Mouse (Mus musculus) hindbrain, embryonic 16.5 days (tissue): ENCODE results near the gene Cpsf7. TPM values are rescaled to one million over a fixed set of nuclear protein-coding genes. Genes with fewer than 3 reads are reported as not detected.
A peak's percentile ranks its signal among the peaks of the same experiment; 100 is the strongest.

Experiments
- ATAC-seq: fragments of 200-750 bp; cut with Nextera tagmentation; 2 replicates; pipeline ENCODE4 v1.8.0; 2017; ENCODE audit warnings: moderate TSS enrichment, moderate library complexity
- H3K27ac ChIP-seq: fragments of 300-500 bp; sonication (generic); 2 replicates; pipeline ENCODE4 v1.5.1; 2014; ENCODE audit warnings: low read depth, mild to moderate bottlenecking, control low read depth, low read length, moderate library complexity
- H3K27me3 ChIP-seq: fragments of 300-500 bp; sonication (generic); replicated peaks from 2 replicates; pipeline ENCODE4 v1.6.1; 2014; ENCODE audit warnings: low read length; ENCODE audit not compliant: control insufficient read depth, insufficient read depth
- H3K36me3 ChIP-seq: fragments of 300-500 bp; sonication (generic); 2 replicates; pipeline ENCODE4 v1.6.1; 2014; ENCODE audit warnings: mild to moderate bottlenecking, low read length, moderate library complexity, mixed read lengths; ENCODE audit not compliant: control insufficient read depth, insufficient read depth
- H3K4me1 ChIP-seq: fragments of 300-500 bp; sonication (generic); 2 replicates; pipeline ENCODE4 v1.6.1; 2014; ENCODE audit warnings: low read depth, low read length; ENCODE audit not compliant: control insufficient read depth, insufficient read depth
- H3K4me2 ChIP-seq: fragments of 300-500 bp; sonication (generic); 2 replicates; pipeline ENCODE4 v1.6.1; 2014; ENCODE audit warnings: mild to moderate bottlenecking, low read length, control low read depth, moderate library complexity
- H3K4me3 ChIP-seq: fragments of 300-500 bp; sonication (generic); 2 replicates; pipeline ENCODE4 v1.5.1; 2014; ENCODE audit warnings: mild to moderate bottlenecking, low read length, control low read depth, moderate library complexity
- H3K9ac ChIP-seq: fragments of 300-500 bp; sonication (generic); 2 replicates; pipeline ENCODE4 v1.6.1; 2014; ENCODE audit warnings: low read depth, mild to moderate bottlenecking, control low read depth, low read length, moderate library complexity
- H3K9me3 ChIP-seq: fragments of 300-500 bp; sonication (generic); 2 replicates; pipeline ENCODE4 v1.6.1; 2014; ENCODE audit warnings: mild to moderate bottlenecking, low read length, moderate library complexity; ENCODE audit not compliant: control insufficient read depth
- WGBS: fragments of 180-500 bp; shearing (Covaris S2); extraction: QIAGEN DNeasy Blood & Tissue Kit; methylation state at CpG from one replicate; pipeline ENCODE4 v1.1.7; 2014; 5-methylcytosine and 5-hydroxymethylcytosine counted together
- polyA plus RNA-seq: library from polyadenylated mRNA; unstranded; fragments of >200 nt; fragmentation: Nextera tagmentation; extraction: Ambion mirVana; gene quantifications from 2 replicates; pipeline ENCODE4 v1.2.1, GENCODE M21; 2015

Cpsf7 gene
- 40.8 and 57.9 TPM in 2 replicates for polyA plus RNA-seq

GRCm38 (mm10) chr19:10525106-10525901 is at the start of gene Cpsf7:
Cpsf7 (plus strand) TSS chr19:10525266.
- Histone ChIP-seq H3K9me3 (no peaks in the 10 kb centered on the region), H3K4me2 (peak within 1 kb of the TSS; percentile 74), H3K36me3 (peaks cover 3% of the 10 kb centered on the region; the same call in 1 of the 2 replicates), H3K4me3 (peak within 1 kb of the TSS; percentile 100), H3K4me1 (peaks cover 23% of the 10 kb centered on the region), H3K27ac (peak within 1 kb of the TSS; percentile 98), H3K9ac (peak within 1 kb of the TSS; percentile 99), H3K27me3 (no peaks in the 10 kb centered on the region)
- under 1% methylated on average over 42 of the region's 93 CpGs for WGBS
- peak; percentile 94 for ATAC-seq

- H3K36me3 ChIP-seq, result no peaks in the 10 kb centered on the region
- no peak for ATAC-seq
- WGBS, result 79% methylated on average over 4 of the region's 4 CpGs
- no peaks in the 10 kb centered on the region for H3K27me3 ChIP-seq
- H3K4me1 ChIP-seq, result 0 out of 2 replicates have a peak, but pooled peaks cover 3% of the 10 kb centered on the region
- no peak overlapping the region for H3K4me2 ChIP-seq
- no peaks in the 10 kb centered on the region for H3K9me3 ChIP-seq
- H3K9ac ChIP-seq, result no peak overlapping the region
- no peak overlapping the region for H3K27ac ChIP-seq
- no peak overlapping the region for H3K4me3 ChIP-seq
Observed at GRCm38 (mm10) chr19:10479541-10479940, 45.5 kb upstream of the Cpsf7 start.

GRCm38 (mm10) chr19:10482703-10483102 is 42.4 kb upstream of the Cpsf7 start, which contains the start of gene Ppp1r32:
Ppp1r32 (minus strand) TSS chr19:10482928.
- no peaks in the 10 kb centered on the region for H3K9me3 ChIP-seq
- no peak within 1 kb of the TSS for H3K9ac ChIP-seq
- ATAC-seq, result peak; percentile 79
- H3K4me2 ChIP-seq, result no peak within 1 kb of the TSS; the same call in 1 of the 2 replicates
- H3K4me3 ChIP-seq, result no peak within 1 kb of the TSS
- no peaks in the 10 kb centered on the region for H3K27me3 ChIP-seq
- 0 out of 2 replicates have a peak, but pooled peaks cover 3% of the 10 kb centered on the region for H3K4me1 ChIP-seq
- WGBS, result 20% methylated on average over 6 of the region's 6 CpGs
- no peak within 1 kb of the TSS for H3K27ac ChIP-seq
- no peaks in the 10 kb centered on the region for H3K36me3 ChIP-seq

- Histone ChIP-seq H3K36me3 (no peaks in the 10 kb centered on the region), H3K27me3 (no peaks in the 10 kb centered on the region), H3K4me2 (no peak overlapping the region), H3K4me3 (no peak overlapping the region), H3K9ac (no peak overlapping the region), H3K4me1 (0 out of 2 replicates have a peak, but pooled peaks cover 3% of the 10 kb centered on the region), H3K27ac (no peak overlapping the region), H3K9me3 (no peaks in the 10 kb centered on the region)
- ATAC-seq, result peak; percentile 88
- WGBS, result 25% methylated on average over 9 of the region's 9 CpGs
Observed at GRCm38 (mm10) chr19:10486264-10486738, 38.8 kb upstream of the Cpsf7 start.

- Histone ChIP-seq H3K27me3 (no peaks in the 10 kb centered on the region), H3K4me1 (peaks cover 2% of the 10 kb centered on the region; the same call in 1 of the 2 replicates), H3K4me3 (no peak overlapping the region), H3K9me3 (no peaks in the 10 kb centered on the region), H3K4me2 (no peak overlapping the region), H3K9ac (no peak overlapping the region), H3K27ac (no peak overlapping the region), H3K36me3 (no peaks in the 10 kb centered on the region; the same call in 1 of the 2 replicates)
- 92% methylated on average over 1 of the region's 1 CpGs for WGBS
- no peak for ATAC-seq
Observed at GRCm38 (mm10) chr19:10495670-10496069, 29.4 kb upstream of the Cpsf7 start.

- H3K36me3 ChIP-seq, result peaks cover 4% of the 10 kb centered on the region
- H3K9ac ChIP-seq, result no peak overlapping the region
- no peak overlapping the region for H3K4me3 ChIP-seq
- WGBS, result 59% methylated on average over 2 of the region's 2 CpGs
- H3K4me1 ChIP-seq, result peaks cover 2% of the 10 kb centered on the region; the same call in 1 of the 2 replicates
- no peaks in the 10 kb centered on the region for H3K27me3 ChIP-seq
- H3K9me3 ChIP-seq, result no peaks in the 10 kb centered on the region
- no peak for ATAC-seq
- H3K4me2 ChIP-seq, result no peak overlapping the region
- H3K27ac ChIP-seq, result 0 out of 2 replicates have a peak overlapping the region, but pooled peaks have one; percentile 14
Observed at GRCm38 (mm10) chr19:10496976-10497375, 28.1 kb upstream of the Cpsf7 start.

- Histone ChIP-seq H3K4me1 (peaks cover 2% of the 10 kb centered on the region; the same call in 1 of the 2 replicates), H3K27ac (0 out of 2 replicates have a peak overlapping the region, but pooled peaks have one; percentile 13), H3K9ac (no peak overlapping the region), H3K27me3 (no peaks in the 10 kb centered on the region), H3K4me2 (no peak overlapping the region), H3K4me3 (no peak overlapping the region), H3K9me3 (no peaks in the 10 kb centered on the region), H3K36me3 (peaks cover 4% of the 10 kb centered on the region)
- WGBS, result 52% methylated on average over 8 of the region's 8 CpGs
- ATAC-seq, result no peak
Observed at GRCm38 (mm10) chr19:10497512-10498160, 27.4 kb upstream of the Cpsf7 start.

GRCm38 (mm10) chr19:10500581-10500980 is 24.5 kb upstream of the Cpsf7 start:
- H3K27ac ChIP-seq, result no peak overlapping the region
- peaks cover 2% of the 10 kb centered on the region; the same call in 1 of the 2 replicates for H3K4me1 ChIP-seq
- no peak overlapping the region for H3K4me2 ChIP-seq
- peaks cover 4% of the 10 kb centered on the region for H3K36me3 ChIP-seq
- ATAC-seq, result no peak
- H3K9ac ChIP-seq, result no peak overlapping the region
- 94% methylated on average over 8 of the region's 8 CpGs for WGBS
- no peaks in the 10 kb centered on the region for H3K27me3 ChIP-seq
- no peak overlapping the region for H3K4me3 ChIP-seq
- H3K9me3 ChIP-seq, result no peaks in the 10 kb centered on the region

GRCm38 (mm10) chr19:10502571-10502970 is 22.5 kb upstream of the Cpsf7 start:
- Histone ChIP-seq H3K4me2 (no peak overlapping the region), H3K4me1 (no peaks in the 10 kb centered on the region), H3K9me3 (no peaks in the 10 kb centered on the region), H3K4me3 (no peak overlapping the region), H3K9ac (no peak overlapping the region), H3K27ac (no peak overlapping the region), H3K27me3 (no peaks in the 10 kb centered on the region), H3K36me3 (peaks cover 7% of the 10 kb centered on the region)
- WGBS, result 6% methylated on average over 4 of the region's 4 CpGs
- ATAC-seq, result peak; percentile 85
